Mouse (Mus musculus) B cell, adult 2 months (primary cell): ENCODE measurements at regions not wholly inside any gene's neighbourhood (a gene's known extent, or its start where the extent isn't known, plus 50 kb on each side); places are given as distances from the start of the nearest gene placed in this dataset.

Source experiments
- DNase-seq, 2 experiments: peaks; one replicate each; pipeline ENCODE4 v3.0.0; 2022

DNA sequence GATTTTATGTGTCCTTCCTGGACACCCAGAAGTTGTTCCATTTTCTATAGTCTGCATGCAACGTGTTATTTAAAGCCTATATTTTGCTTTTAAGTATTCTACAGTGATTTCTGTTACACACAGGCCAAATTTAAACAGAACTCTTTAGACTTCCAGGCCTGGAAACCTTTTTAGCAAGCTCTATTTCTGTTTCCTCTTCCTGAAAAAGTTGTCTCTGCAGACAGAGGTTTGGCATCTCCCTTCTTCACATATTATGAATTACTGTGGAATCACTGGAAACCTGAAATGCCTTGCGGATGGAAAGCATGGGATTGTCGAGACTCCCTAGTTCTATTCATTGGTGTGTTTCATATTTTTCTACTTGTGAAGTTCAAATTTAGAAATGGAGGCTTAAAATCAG is 530.7 kb downstream of the Cd109 start:
- no peak for DNase-seq

GRCm38 (mm10) chr9:79165596-79165995 is 550.2 kb downstream of the Cd109 start:
- no peak for DNase-seq

- no peak for DNase-seq
These were observed 545.6 kb downstream of the Col12a1 start for GRCm38 (mm10) chr9:79173036-79173435.

DNA sequence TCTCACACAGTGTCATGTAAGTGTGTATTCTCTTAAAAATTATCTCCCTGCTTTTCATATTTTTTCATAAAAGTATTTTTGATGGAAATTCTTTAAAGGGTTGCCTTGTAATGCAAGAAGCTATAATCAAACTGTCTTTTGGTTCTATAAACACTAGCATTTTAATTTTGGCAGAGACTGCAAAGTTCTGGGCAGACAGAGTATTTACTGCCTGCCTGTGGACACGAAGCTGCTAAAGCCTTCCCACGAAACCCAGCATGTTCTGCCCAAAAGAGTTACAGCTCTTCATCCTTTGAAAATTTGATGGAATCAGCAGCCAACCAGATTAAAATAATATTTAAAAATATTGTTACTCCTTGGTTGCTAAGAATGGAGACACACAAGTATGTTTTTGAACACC is 538.7 kb downstream of the Col12a1 start:
- DNase-seq: no peak

- DNase-seq: no peak
These were observed 523.2 kb downstream of the Col12a1 start for GRCm38 (mm10) chr9:79195420-79195819.

- no peak for DNase-seq
These were observed 516.9 kb downstream of the Col12a1 start for GRCm38 (mm10) chr9:79201755-79202154.

- no peak for DNase-seq
These were observed 505.3 kb downstream of the Col12a1 start for GRCm38 (mm10) chr9:79213364-79213763.

GRCm38 (mm10) chr9:79215986-79216385 is 502.6 kb downstream of the Col12a1 start:
- no peak for DNase-seq

DNA sequence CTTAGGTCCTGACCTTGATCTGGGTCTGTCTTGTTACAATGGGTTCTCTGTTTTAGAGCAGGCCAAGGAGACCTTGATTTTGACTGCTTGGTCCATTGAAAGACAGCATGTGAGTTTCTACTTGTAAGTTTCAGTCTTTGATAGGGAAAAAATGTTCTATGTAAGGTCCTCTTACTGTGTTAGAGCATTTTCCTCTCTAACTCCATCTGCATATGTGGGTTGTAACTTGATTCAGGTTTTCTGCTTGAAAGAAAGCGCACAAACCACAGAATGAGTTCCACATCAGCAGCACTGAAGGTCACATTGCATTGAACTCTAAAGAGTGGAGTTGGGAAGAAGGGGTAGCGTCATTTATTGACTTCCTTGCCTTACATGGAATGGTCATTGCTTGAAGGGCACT is 502.2 kb downstream of the Col12a1 start:
- DNase-seq: no peak

- DNase-seq: no peak
These were observed 485.6 kb downstream of the Col12a1 start for GRCm38 (mm10) chr9:79233081-79233480.

DNA sequence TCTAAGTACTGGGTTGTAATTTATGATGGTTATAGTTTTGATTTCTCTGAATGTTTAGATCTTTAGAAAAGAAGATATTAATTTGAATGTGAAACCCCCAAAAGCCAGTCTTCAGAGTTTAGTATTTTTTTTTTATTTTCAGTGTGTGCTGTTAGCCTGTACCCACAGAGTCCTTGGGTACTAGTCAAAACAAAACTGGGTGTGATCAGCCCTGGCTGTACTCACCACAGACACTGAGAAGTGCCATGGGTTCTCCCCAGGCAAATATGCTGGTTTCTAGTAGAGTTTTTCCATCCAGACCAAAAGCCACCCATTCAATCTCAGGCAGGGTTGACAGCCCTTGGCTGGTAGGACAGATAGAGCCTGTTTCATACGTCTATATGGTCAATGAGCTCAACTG is 484.9 kb downstream of the Col12a1 start:
- no peak for DNase-seq

DNA sequence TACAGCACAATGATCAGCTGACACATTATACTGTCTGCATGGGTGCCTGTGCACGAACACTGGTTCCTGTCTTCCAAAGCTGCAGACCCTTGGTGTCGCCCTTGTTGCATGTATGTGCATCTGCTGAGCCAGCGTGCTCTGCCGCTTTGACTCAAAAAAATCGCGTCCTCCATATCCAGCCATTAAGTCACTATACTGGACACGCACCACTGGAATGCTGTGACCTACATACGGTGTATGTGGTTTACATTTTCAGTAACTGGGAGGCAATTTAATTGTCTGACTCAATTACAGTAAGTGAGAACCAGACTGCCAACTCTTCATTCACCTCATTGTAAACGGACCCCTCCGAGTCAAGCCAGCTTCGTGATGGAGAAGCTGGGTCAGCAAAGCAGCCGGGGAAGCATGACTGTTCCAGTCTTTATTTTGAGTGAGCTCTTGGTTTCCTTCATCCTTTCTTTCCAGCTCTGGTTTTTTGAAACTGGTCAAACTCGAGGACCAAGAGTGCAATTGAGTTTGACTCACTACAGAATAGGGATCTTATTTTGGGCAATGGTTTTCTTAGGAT is 448.9 kb downstream of the Col12a1 start:
- no peak for DNase-seq

- no peak for DNase-seq
These were observed 448.4 kb downstream of the Col12a1 start for GRCm38 (mm10) chr9:79270256-79270655.

- DNase-seq: no peak
These were observed 430.8 kb downstream of the Col12a1 start for GRCm38 (mm10) chr9:79287849-79288248.

DNA sequence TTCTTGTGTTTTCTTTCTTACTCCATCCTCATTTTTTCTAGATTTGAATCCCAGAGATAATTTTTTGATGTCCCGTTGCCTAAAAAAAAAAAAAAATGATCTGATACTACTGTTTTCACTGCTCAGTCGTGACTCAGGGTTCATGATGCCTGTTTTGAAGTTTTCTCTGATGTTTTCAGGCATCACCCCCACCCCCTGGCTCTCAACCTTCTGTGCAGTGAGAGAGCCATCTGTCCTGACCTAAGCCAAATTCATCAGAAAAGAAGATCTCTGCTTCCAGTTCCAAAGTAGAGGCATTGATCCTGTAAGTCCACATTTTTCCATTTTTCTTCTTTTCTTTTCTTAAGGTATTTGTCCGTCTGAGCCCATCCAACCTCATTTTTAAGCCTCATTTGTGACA is 423.3 kb downstream of the Col12a1 start:
- DNase-seq: no peak

DNA sequence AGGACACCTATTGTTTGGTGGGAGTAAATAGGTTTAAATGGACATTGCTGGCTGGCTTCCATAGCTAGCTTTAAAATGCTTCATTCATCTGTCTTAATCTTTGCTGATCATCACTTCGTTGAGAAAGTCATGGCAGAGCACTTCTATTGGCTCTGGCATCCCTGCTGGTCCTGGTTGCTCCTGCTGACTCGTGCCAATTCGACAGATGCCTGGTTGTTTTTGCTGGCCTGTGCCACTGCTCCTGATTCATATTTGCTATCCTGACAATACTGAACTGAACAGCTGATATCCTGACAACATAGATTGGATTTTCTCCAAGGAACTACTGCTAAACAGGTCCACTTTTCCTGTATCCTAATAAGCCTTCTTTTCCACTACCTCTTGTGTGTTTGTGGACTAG is 417.1 kb downstream of the Col12a1 start:
- DNase-seq: no peak

DNA sequence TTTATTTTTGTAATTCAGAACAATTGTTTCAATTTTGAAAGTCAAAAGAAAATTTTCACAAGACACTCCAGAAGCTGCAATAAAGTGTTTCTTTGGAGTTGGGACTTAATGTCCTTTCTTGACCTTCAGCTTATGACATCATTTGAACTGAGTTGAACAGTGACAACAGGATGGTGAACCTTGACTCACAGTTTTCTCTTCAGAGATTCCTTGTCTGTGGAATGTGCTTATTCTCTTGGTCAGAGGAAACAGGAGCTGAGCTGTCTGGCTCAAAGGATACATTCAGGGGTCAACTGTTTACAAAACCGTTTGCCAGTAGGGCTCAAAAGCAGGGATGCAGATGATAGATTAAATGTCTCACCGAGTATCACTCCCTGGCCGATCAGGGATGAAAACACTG is 408.0 kb downstream of the Col12a1 start:
- no peak for DNase-seq

DNA sequence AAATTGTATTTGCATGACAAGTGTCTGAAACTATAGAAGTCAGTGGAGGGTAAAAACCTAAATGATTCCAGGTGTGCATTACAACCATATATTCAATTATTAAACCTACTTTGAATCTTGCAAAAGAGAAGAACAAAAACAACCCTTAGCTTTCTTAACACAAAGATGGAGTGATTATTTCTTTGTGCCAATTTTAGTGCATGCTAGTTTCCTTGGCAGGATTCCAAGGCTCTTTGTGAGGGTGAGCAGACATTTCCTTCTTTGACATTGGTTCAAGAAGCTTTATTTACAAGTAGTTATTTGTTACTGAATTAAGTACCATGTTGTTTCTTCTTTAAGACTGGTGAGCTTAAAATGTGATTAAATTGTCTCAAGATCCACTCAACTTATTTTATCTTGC is 401.2 kb downstream of the Col12a1 start:
- no peak for DNase-seq

GRCm38 (mm10) chr9:79346371-79347096 is 372.1 kb downstream of the Col12a1 start:
- no peak for DNase-seq

GRCm38 (mm10) chr9:79392020-79392419 is 326.6 kb downstream of the Col12a1 start:
- no peak for DNase-seq

DNA sequence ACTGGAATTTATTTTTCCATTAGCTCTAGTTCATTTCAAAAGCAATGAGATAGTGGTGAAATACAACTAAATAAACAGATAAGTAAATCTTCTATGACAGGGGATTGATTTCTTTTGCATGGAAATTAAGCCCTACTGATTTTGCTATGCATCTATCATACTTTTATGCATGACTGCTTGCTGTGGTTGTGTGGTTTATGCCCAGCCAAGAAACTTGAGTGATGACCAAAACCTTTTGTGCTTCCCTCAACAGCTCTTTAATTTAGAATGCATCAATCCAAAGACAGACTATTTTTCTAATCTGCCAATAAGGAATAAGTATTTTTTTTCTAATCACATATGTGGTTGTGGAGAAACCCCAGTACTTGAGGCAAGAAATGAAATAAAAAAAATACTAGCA is 303.6 kb downstream of the Col12a1 start:
- DNase-seq: no peak

DNA sequence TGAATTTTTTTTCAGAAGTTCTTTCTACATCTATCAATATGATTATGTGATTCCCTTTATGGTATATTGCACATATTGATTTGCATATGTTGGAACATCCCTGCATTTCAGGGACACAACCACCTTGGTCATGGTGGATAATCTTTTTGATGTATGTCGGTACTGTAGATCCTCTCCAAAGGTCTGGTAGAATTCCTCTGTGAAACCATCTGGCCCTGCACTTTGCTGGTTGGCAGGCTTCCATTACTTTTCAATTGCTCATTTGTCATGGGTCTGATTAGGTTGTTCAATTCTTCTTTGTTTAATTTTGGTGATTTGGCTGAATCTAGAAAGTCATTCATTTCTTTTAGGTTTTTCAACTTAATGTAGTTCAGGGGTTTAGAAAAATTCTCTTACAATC is 288.2 kb downstream of the Col12a1 start:
- no peak for DNase-seq

DNA sequence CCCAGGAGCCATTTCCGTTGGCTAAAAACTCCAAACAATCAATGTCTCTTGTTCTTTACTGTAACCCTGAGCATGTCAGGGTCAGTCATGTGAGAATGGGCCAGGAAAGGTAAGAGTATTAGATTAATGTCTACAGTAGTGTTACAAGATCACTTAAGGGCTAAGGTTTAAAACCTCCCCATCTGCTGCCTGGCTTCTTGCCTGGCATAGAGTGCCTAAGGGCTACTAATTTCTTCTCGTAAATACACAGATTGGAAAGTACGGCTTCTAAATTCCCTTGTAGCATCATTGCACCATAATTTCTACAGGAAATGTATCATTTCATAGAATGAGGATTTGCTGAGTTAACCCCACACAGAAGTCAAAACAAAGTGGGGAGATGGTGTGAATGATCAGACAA is 281.0 kb downstream of the Col12a1 start:
- DNase-seq: no peak

DNA sequence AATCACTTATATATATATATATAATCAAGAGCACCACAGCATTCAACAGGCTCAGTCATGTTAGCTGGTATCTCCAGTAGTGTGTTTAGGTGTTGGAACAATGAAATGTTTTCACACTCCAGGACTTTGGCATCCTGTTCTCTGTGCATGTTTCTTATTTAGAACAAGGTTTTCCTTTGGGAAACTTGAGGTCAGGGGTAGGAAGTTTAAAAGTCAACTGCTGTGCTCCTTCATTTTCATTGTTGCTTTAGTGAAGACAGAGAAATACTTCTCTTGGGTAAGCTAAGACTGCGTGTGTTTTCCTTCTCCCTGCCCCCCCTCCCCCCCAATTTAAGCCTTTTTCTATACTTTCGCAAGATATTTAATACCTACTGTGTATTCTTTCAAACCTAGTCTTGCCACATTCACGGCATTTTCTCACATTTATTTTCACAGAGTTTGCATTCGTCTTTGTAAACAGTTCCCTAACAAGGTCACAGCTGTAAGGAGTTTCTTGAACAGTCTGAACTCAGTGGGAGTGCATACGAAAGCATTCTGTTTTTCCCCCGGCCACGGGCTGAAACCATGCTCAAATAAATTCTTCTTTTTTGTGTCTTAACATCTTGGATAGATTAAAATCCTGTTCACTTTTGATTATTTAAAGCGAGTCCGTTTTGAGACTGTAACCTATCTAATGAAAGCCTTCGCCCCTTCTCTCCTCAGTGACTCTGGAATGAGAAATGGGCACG is 279.2 kb downstream of the Col12a1 start:
- DNase-seq: no peak
